Mouse (Mus musculus): Measurements from ENCODE around the gene Spic. TPM values are rescaled to one million over a fixed set of nuclear protein-coding genes. Genes with fewer than 3 reads are reported as not detected.
A peak's percentile ranks its signal among the peaks of the same experiment; 100 is the strongest.

Gene Spic
- polyA plus RNA-seq, 1 experiment from 2014 or later: 0.26 TPM

DNA sequence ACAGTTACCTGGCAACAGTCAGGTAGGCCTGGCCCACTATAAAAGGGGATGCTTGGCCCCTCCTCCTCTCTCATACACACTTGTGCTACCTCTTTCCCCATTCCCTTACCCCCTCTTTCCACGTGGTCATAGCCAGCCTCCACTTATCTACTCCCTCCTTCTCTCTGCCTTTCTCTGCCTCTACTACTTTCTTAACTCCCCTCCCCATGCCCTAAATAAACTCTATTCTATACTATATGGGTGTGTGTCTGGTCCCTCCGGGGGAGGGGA, 32.9 kb upstream of the Spic start:
- Histone ChIP-seq H3K9ac (replicated peaks; ENCODE audit: low read depth, low read length) (no peak overlapping the region), H3K36me3 (ENCODE audit: control insufficient read depth, insufficient read depth, low read length) (no peaks in the 10 kb centered on the region), H3K4me1 (ENCODE audit: control insufficient read depth, insufficient read depth, low read length) (no peaks in the 10 kb centered on the region), H3K27me3 (ENCODE audit: control insufficient read depth, insufficient read depth, low read length) (no peaks in the 10 kb centered on the region), H3K27ac (ENCODE audit: low read length) (no peak overlapping the region), H3K4me2 (replicated peaks; ENCODE audit: low read depth, low read length) (no peak overlapping the region), H3K4me3 (ENCODE audit: low read depth, low read length) (no peak overlapping the region), H3K9me3 (ENCODE audit: control insufficient read depth, low read depth, low read length) (no peaks in the 10 kb centered on the region)
- WGBS: 49% methylated on average over 2 of the region's 2 CpGs
- no peak for ATAC-seq (ENCODE audit: insufficient number of reproducible peaks, insufficient read depth, low FRiP score, low read depth)

DNA sequence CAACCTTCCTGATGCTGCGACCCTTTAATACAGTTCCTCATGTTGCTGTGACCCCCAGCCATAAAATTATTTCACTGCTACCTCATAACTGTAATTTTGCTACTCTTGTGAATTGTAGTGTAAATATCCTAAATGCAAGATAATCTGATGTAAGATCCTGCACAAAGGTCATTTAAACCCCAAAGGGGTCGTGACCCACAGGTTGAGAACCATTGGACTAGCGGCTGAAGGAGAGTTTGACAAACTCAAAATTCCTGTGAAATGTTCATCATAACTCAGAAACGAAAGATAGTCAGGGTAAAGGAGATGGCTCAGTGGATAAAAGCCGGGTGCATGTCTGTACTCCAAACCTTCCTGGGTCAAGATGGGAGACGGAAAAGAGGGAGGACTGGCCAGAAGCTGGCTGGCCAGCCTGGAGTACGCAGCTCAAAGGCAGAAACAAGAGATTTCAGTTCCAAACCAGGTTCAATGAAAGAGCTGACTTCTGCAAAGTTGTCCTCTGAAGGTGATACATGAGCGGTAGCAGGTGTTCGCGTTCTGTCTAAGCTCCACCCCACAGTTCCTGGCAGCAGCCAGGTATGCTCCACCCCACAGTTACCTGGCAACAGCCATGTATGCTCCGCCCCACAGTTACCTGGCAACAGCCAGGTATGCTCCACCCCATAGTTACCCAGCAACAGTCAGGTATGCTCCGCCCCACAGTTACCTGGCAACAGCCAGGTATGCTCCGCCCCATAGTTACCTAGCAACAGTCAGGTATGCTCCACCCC, 32.4 kb upstream of the Spic start:
- no peak overlapping the region for H3K4me3 ChIP-seq (ENCODE audit: low read depth, low read length)
- ATAC-seq (ENCODE audit: insufficient number of reproducible peaks, insufficient read depth, low FRiP score, low read depth): 0 out of 2 replicates have a peak, but pooled peaks have one; percentile 33
- no peaks in the 10 kb centered on the region for H3K9me3 ChIP-seq (ENCODE audit: control insufficient read depth, low read depth, low read length)
- WGBS: 53% methylated on average over 13 of the region's 13 CpGs
- H3K4me2 ChIP-seq (replicated peaks; ENCODE audit: low read depth, low read length): no peak overlapping the region
- H3K4me1 ChIP-seq (ENCODE audit: control insufficient read depth, insufficient read depth, low read length): no peaks in the 10 kb centered on the region
- no peak overlapping the region for H3K27ac ChIP-seq (ENCODE audit: low read length)
- no peak overlapping the region for H3K9ac ChIP-seq (replicated peaks; ENCODE audit: low read depth, low read length)
- no peaks in the 10 kb centered on the region for H3K36me3 ChIP-seq (ENCODE audit: control insufficient read depth, insufficient read depth, low read length)
- H3K27me3 ChIP-seq (ENCODE audit: control insufficient read depth, insufficient read depth, low read length): no peaks in the 10 kb centered on the region

DNA sequence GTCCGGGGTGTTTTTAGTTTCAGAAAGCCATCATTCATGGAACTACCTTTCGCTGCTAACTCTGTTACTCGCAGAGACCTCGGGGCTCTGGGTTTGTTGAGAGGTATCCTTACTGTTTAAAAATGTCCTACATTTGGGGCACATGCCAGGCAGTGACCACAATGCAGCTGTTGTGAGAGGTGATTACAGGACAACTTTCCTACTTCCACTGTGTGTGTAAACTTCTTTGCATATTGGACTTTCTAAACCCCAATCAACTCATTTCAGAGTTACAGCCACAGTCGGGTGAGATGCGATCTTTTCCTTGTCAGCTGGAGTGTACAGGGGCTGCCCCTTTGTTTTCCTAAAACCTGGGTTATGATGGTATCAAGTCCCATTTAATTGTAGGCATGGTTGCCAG, 30.8 kb upstream of the Spic start:
- ATAC-seq (ENCODE audit: insufficient number of reproducible peaks, insufficient read depth, low FRiP score, low read depth): no peak
- no peak overlapping the region for H3K9ac ChIP-seq (replicated peaks; ENCODE audit: low read depth, low read length)
- H3K27ac ChIP-seq (ENCODE audit: low read length): no peak overlapping the region
- H3K4me1 ChIP-seq (ENCODE audit: control insufficient read depth, insufficient read depth, low read length): no peaks in the 10 kb centered on the region
- H3K36me3 ChIP-seq (ENCODE audit: control insufficient read depth, insufficient read depth, low read length): no peaks in the 10 kb centered on the region
- H3K4me3 ChIP-seq (ENCODE audit: low read depth, low read length): no peak overlapping the region
- no peaks in the 10 kb centered on the region for H3K27me3 ChIP-seq (ENCODE audit: control insufficient read depth, insufficient read depth, low read length)
- no peaks in the 10 kb centered on the region for H3K9me3 ChIP-seq (ENCODE audit: control insufficient read depth, low read depth, low read length)
- 83% methylated on average over 6 of the region's 6 CpGs for WGBS
- H3K4me2 ChIP-seq (replicated peaks; ENCODE audit: low read depth, low read length): no peak overlapping the region

DNA sequence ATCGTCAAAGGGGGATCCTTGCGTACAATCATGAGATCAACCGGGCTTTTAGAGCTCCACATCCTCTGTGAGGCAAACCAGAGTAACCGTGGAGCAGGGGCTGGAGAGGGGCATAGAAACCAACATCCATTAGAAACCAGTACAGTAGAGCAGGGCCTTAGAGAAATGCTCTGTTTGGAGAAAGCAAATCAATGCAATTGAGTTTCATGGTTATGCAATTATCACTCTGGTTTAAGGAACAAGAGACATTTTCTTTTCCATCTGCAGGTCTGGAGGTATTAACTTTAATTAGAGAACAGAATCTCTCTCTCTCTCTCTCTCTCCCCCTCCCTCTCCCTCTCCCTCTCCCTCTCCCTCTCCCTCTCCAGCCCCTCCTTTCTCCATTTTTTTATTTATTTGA, 29.9 kb upstream of the Spic start:
- 82% methylated on average over 4 of the region's 4 CpGs for WGBS
- H3K27me3 ChIP-seq (ENCODE audit: control insufficient read depth, insufficient read depth, low read length): no peaks in the 10 kb centered on the region
- H3K4me2 ChIP-seq (replicated peaks; ENCODE audit: low read depth, low read length): no peak overlapping the region
- no peak overlapping the region for H3K4me3 ChIP-seq (ENCODE audit: low read depth, low read length)
- no peaks in the 10 kb centered on the region for H3K36me3 ChIP-seq (ENCODE audit: control insufficient read depth, insufficient read depth, low read length)
- no peak overlapping the region for H3K9ac ChIP-seq (replicated peaks; ENCODE audit: low read depth, low read length)
- no peak for ATAC-seq (ENCODE audit: insufficient number of reproducible peaks, insufficient read depth, low FRiP score, low read depth)
- no peaks in the 10 kb centered on the region for H3K4me1 ChIP-seq (ENCODE audit: control insufficient read depth, insufficient read depth, low read length)
- H3K9me3 ChIP-seq (ENCODE audit: control insufficient read depth, low read depth, low read length): no peaks in the 10 kb centered on the region
- H3K27ac ChIP-seq (ENCODE audit: low read length): no peak overlapping the region

DNA sequence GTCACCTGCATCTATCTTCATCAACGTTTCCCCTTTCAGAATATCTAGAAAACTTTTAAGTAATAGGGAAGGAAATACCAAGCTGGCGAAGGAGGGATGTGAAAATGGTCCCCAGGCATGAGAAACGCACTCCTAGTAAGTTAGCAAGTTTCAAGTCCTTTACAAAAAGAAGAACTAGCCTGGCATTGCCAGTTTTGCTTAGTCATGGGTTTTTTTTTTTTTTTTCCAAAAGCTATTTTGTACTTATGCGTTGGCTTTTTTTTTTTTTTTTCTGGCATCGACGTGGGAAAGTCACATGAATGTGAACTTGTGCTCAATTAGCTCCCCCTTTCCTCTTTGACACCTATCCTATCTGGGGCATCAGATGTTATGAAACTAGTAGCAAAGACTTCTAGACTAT, 27.5 kb upstream of the Spic start:
- 74% methylated on average over 6 of the region's 6 CpGs for WGBS
- Histone ChIP-seq H3K27ac (ENCODE audit: low read length) (no peak overlapping the region), H3K9me3 (ENCODE audit: control insufficient read depth, low read depth, low read length) (no peaks in the 10 kb centered on the region), H3K36me3 (ENCODE audit: control insufficient read depth, insufficient read depth, low read length) (no peaks in the 10 kb centered on the region), H3K4me3 (ENCODE audit: low read depth, low read length) (no peak overlapping the region), H3K9ac (replicated peaks; ENCODE audit: low read depth, low read length) (no peak overlapping the region), H3K27me3 (ENCODE audit: control insufficient read depth, insufficient read depth, low read length) (no peaks in the 10 kb centered on the region), H3K4me2 (replicated peaks; ENCODE audit: low read depth, low read length) (no peak overlapping the region), H3K4me1 (ENCODE audit: control insufficient read depth, insufficient read depth, low read length) (no peaks in the 10 kb centered on the region)
- ATAC-seq (ENCODE audit: insufficient number of reproducible peaks, insufficient read depth, low FRiP score, low read depth): no peak

DNA sequence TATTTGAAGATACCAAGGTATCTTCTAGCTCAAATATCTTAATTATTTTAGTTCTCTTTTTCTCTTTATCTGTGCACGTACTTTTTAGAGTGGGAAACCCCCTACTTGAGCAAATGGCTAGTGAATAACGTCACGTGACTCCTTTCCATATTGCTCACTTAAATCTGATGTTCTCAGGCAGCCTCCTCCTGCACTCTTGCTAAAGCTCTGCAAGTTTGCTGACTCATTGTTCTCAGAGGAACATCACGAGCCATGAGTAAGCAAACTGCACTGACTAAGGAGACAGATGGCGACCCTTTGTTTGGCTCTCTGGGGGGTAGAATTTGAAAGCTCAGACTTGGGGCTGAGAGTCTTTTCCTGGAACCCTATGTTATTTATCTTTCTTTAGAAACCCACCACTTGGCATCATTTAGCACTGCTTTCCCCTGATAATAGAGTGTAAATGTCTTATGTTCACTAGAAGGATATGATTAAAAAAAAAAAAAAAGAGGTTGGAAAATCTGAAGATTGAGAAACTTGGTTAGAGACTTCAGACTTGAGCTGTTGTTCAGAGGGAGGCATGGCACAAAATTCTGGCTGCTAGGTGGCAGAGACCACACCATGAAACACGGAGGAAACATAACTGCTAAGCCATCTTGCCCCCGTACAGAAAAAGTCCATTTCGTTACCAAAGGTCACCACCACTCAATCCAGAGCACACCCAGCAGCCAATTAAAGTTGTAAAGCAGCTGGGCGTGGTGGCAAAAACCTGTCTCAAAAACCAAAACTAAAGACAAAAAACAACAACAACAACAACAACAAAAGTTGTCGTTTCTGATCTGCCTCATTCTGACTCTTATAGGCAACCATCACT, 24.1 kb upstream of the Spic start:
- H3K36me3 ChIP-seq (ENCODE audit: control insufficient read depth, insufficient read depth, low read length): no peaks in the 10 kb centered on the region
- H3K9me3 ChIP-seq (ENCODE audit: control insufficient read depth, low read depth, low read length): no peaks in the 10 kb centered on the region
- ATAC-seq (ENCODE audit: insufficient number of reproducible peaks, insufficient read depth, low FRiP score, low read depth): no peak
- no peak overlapping the region for H3K9ac ChIP-seq (replicated peaks; ENCODE audit: low read depth, low read length)
- no peak overlapping the region for H3K4me2 ChIP-seq (replicated peaks; ENCODE audit: low read depth, low read length)
- WGBS: 60% methylated on average over 10 of the region's 10 CpGs
- no peak overlapping the region for H3K4me3 ChIP-seq (ENCODE audit: low read depth, low read length)
- no peaks in the 10 kb centered on the region for H3K27me3 ChIP-seq (ENCODE audit: control insufficient read depth, insufficient read depth, low read length)
- no peak overlapping the region for H3K27ac ChIP-seq (ENCODE audit: low read length)
- H3K4me1 ChIP-seq (ENCODE audit: control insufficient read depth, insufficient read depth, low read length): no peaks in the 10 kb centered on the region

DNA sequence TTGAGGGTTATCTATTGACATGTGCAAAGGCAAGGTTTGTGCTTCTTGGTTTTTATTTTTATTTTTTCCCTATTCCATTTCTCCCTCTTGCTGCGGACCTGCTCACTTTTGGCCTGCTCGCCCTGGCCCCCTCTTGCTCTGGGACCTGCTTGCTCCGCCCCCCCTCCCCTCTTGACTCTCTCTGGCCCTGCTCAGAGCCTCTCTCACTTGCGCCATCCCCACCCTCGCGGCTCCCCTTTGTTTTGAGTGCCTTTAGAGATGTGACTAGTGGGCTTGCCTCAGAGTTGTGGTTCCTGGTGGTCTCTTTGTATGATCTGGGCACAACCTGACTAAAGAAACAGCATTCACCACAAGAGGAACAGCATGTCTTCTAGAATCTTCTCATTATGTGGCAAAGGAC, 16.1 kb upstream of the Spic start:
- WGBS: 69% methylated on average over 6 of the region's 6 CpGs
- no peak overlapping the region for H3K9ac ChIP-seq (replicated peaks; ENCODE audit: low read depth, low read length)
- no peaks in the 10 kb centered on the region for H3K9me3 ChIP-seq (ENCODE audit: control insufficient read depth, low read depth, low read length)
- no peaks in the 10 kb centered on the region for H3K27me3 ChIP-seq (ENCODE audit: control insufficient read depth, insufficient read depth, low read length)
- H3K27ac ChIP-seq (ENCODE audit: low read length): no peak overlapping the region
- H3K4me2 ChIP-seq (replicated peaks; ENCODE audit: low read depth, low read length): no peak overlapping the region
- no peak overlapping the region for H3K4me3 ChIP-seq (ENCODE audit: low read depth, low read length)
- H3K4me1 ChIP-seq (ENCODE audit: control insufficient read depth, insufficient read depth, low read length): no peaks in the 10 kb centered on the region
- no peaks in the 10 kb centered on the region for H3K36me3 ChIP-seq (ENCODE audit: control insufficient read depth, insufficient read depth, low read length)
- no peak for ATAC-seq (ENCODE audit: insufficient number of reproducible peaks, insufficient read depth, low FRiP score, low read depth)

DNA sequence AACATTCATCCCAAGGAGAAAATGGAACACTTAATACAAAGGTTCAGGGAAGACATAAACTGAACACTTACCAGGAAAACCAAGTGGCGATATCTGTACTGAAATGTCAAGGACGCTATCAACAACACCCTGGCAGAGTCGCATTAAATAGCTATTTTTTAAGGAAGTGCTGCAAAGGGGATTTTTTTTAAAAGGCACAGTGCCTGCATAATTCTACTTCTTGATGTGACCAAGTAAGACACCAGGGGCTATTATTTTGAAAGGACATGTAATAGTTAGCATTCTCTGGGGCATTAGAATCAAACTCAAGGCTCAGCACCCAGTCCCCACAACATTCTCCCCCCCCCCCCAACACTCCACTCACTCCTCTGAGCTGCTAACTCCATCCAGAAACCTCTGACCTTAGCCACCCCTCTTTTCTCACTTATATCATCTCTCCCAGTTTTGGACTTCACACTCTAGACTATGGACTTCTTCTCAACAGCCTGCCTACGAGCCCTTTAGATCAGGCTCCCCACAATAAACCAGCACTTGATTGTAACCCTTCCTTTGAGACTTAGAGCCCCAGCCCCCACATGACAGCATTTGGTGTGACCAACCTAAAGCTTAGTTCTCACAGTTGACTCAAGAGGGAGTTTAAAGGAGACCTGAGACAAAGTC, 1.8 kb downstream of the Spic start:
- Histone ChIP-seq H3K36me3 (ENCODE audit: control insufficient read depth, insufficient read depth, low read length) (no peaks in the 10 kb centered on the region), H3K4me2 (replicated peaks; ENCODE audit: low read depth, low read length) (no peak overlapping the region), H3K9ac (replicated peaks; ENCODE audit: low read depth, low read length) (no peak overlapping the region), H3K27me3 (ENCODE audit: control insufficient read depth, insufficient read depth, low read length) (no peaks in the 10 kb centered on the region), H3K4me1 (ENCODE audit: control insufficient read depth, insufficient read depth, low read length) (no peaks in the 10 kb centered on the region), H3K27ac (ENCODE audit: low read length) (no peak overlapping the region), H3K9me3 (ENCODE audit: control insufficient read depth, low read depth, low read length) (no peaks in the 10 kb centered on the region), H3K4me3 (ENCODE audit: low read depth, low read length) (no peak overlapping the region)
- no peak for ATAC-seq (ENCODE audit: insufficient number of reproducible peaks, insufficient read depth, low FRiP score, low read depth)
- WGBS: 73% methylated on average over 4 of the region's 4 CpGs
